Mouse (Mus musculus): ENCODE measurements around the gene Gpr87.

Gene Gpr87
- long read RNA-seq, experiment 1, result 0 reads
- long read RNA-seq, experiment 2, result 0 reads

DNA sequence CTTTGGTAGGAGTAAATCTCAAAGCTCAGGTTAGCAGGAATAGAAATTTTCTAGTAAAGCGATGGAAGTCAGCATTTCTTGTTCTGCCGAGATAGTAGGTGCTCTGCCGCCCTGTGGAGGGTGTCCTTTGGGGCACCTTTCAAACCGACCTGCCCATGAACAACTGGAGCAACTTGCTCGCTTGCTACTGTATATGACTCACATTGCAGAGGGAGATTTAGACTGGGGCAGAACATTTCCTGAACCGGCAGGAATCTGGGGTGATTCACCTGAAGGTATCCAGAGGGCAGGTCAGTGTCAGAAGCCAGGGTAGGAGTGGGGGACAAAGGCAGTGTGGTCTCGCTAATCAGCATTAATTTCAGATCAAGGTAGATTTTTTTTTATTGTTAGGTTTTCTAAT, at the start of gene Gpr87:
TSS of gene Gpr87 (minus strand) at position 167 of the 400 bp plus-strand sequence.
- intact Hi-C loops (cut with DNase I), result no loop called here

GRCm38 (mm10) chr3:59243384-59243783, 48.5 kb upstream of the Gpr87 start:
- intact Hi-C loops (cut with DNase I), result no loop called here

DNA sequence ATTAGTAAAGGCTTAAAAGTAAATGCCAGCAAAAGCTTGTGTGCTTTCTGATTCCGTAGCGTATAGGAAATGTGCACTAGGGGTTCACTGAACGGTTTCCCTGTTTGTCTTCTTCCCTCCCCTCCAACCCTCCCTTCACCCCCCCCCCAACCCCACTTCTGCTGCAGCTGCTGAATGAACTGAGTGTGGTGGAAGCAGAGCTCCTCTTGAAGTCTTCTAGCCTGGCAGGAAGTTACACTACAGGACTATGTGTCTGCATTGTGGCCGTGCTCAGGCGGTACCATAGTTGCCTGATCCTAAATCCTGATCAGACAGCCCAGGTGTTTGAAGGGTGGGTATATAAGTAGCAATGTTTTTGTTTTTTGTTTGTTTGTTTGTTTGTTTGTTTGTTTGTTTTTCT, 40.0 kb upstream of the Gpr87 start:
- intact Hi-C loops (cut with DNase I), result no loop called here

DNA sequence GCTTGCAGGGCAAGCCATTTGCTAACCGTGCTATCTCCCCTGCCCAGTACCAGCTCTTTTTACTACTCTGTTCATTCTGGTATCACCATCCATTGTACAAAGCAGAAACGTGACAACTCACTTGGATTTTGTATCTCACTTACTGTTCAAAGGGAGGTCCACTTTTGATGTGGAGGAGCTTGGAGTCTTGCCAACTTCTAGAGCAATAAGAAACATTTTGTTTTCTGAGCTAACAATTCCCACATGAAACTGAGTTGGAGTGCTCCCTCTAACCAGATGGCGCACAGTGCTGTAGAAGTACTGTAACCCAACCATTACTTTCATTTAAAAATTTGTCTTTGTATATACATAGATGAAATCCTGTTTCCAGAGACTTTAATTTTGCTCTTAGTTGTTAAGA, 36.0 kb upstream of the Gpr87 start:
- intact Hi-C loops (cut with DNase I), result no loop called here

- intact Hi-C loops (cut with DNase I), result no loop called here
Observed at GRCm38 (mm10) chr3:59228730-59229551, 34.0 kb upstream of the Gpr87 start.

DNA sequence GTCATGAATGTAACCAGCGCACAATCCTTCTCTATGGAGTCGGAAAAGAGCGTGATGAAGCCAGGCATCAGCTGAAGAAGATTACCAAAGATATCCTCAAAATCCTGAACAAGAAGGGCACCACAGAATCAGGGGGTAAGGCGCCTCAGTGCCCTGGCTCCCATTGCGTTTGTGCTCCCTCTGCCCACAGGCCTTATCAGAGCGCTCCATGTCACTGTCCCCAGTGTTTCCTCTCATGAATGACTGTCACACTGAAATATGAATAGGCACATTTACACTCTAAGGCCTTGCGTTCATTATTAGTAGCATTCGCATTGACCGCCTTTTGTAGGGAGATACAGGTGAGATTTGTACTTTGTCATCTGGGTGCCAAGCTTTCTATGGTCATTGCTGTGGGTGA, 32.8 kb upstream of the Gpr87 start:
- intact Hi-C loops (cut with DNase I), result no loop called here

DNA sequence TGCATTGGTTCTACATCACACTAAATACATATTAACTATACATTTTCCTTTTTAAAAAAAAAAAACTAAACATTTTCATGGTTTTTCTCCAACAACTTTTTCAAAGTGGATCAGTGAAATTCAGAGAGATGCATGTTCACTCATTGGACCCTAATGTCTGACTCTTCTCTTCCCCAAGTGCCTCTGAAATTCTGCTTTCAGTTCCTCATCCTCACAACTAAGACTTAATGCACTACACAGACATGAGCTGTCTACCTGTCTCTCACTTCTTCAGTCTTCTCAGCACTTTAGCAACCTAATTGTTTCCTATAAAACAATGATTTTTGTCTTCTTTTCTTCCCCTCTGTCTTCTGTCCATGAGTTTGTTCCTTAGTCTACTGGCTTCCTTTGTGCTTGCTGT, 30.5 kb upstream of the Gpr87 start:
- intact Hi-C loops (cut with DNase I), result no loop called here

GRCm38 (mm10) chr3:59222303-59222702, 27.4 kb upstream of the Gpr87 start:
- intact Hi-C loops (cut with DNase I), result no loop called here

DNA sequence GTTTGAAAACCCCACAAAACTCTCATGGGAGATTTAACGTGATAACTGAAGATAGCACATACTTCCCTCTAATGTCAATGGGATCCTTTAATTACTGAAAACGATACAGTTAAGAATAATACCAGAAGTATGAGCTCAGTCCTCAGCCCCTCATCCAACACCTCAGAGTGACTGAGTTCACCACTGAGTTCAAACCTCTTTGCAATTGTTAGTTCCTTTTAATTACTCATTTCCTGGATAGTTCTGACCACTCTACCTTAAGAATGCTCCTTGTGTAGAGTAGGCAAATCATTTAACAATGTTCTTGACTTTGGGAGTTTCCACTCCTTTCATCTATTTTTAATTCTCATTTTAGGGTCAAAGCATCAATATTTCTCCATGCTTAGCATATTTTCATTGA, 24.4 kb upstream of the Gpr87 start:
- intact Hi-C loops (cut with DNase I), result no loop called here

- intact Hi-C loops (cut with DNase I), result no loop called here
Observed at GRCm38 (mm10) chr3:59217211-59217610, 22.3 kb upstream of the Gpr87 start.

DNA sequence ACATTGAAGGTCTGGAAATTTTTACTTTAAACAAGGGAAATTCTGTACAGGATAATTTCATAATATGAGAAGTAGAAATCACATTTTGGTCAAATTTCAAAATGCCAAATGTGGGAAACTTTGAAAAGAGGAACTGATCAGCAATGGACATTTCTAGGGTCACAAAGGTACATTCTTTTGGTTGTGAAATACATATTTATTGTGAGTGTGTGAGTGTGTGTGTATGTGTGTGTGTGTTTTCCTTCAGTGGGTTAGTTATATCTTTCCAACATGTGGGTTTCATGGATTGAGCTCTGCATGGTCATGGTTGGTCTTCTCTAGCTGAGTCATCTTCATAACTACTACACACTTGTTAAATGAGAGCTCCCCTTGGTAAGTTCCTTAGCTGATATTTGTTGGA, 17.5 kb upstream of the Gpr87 start:
- intact Hi-C loops (cut with DNase I), result no loop called here

- intact Hi-C loops (cut with DNase I), result no loop called here
Observed at GRCm38 (mm10) chr3:59211784-59212183, 16.9 kb upstream of the Gpr87 start.

DNA sequence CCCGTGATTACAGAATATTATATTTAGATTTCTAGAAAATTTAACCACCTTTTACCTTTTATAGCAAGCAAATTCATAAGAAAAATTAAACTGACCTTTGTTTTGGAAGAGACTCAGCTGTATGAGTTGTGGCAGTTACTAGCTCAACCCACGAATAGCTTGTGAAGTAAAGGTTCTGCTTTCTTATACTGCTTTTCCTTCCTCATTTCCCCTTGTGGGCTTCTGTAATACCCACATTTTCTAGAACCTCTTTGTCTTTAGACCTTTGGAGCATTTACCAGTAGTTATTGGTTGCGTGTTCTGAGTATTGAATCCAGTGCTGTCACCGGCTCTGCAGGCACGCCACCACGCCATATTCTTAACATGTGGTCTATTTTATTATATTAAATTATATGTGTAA, 15.8 kb upstream of the Gpr87 start, which contains the start of gene P2ry13:
TSS of gene P2ry13 (minus strand) at position 156 of the 400 bp plus-strand sequence.
- intact Hi-C loops (cut with DNase I), result no loop called here

- intact Hi-C loops (cut with DNase I), result no loop called here
Observed at GRCm38 (mm10) chr3:59210089-59210488, 15.2 kb upstream of the Gpr87 start.

DNA sequence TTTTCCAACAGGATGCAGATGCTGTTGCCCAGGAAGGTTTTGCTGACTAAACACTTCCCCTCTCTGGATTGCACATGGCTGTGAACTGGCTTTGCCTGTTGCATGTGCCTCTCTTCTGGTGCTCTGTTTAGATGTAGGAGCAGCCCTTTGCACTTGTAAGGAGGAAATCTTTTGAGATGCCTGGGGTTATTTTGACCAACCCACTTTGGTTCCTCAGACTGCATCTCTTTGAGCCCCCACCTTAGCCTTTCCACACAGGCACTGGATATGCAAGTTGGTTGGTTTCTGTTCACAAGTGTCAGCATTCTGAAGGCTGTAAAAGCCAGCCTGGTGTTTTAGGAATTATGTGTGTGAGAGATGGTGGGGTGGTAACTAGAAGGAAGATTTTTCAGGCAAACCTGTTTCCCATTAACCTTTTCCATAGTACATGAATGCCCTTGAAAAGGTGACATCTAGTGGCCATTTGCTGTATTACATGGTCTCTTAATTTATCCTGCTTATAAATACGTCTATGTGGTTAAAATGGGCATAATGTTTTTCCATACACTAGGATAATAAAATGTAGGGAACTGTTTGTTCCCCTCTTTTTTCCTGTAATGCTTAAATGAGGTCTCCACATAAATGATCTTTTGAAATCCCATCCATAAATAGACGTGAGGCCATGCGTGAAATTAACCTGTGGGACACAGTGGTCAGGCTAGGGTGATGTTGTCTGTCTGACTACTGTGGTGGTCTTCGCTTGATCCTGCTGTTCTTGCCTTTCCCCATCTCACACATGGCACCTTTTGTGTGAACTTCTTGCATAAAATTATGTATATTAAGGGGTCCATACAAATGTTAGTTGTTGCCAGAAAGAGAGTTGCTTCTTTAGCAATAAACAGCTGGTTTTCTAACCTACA, 14.0 kb upstream of the Gpr87 start:
- intact Hi-C loops (cut with DNase I), result loop anchor here (2.0 kb wide), 2 partner anchors 34 to 88 kb away; no protein-coding TSS in a partner anchor

GRCm38 (mm10) chr3:59205941-59206340, 11.0 kb upstream of the Gpr87 start:
- intact Hi-C loops (cut with DNase I), result no loop called here

- intact Hi-C loops (cut with DNase I), result no loop called here
Observed at GRCm38 (mm10) chr3:59204719-59205503, 10.0 kb upstream of the Gpr87 start.

- intact Hi-C loops (cut with DNase I), result no loop called here
Observed at GRCm38 (mm10) chr3:59203802-59204520, 9.1 kb upstream of the Gpr87 start.

DNA sequence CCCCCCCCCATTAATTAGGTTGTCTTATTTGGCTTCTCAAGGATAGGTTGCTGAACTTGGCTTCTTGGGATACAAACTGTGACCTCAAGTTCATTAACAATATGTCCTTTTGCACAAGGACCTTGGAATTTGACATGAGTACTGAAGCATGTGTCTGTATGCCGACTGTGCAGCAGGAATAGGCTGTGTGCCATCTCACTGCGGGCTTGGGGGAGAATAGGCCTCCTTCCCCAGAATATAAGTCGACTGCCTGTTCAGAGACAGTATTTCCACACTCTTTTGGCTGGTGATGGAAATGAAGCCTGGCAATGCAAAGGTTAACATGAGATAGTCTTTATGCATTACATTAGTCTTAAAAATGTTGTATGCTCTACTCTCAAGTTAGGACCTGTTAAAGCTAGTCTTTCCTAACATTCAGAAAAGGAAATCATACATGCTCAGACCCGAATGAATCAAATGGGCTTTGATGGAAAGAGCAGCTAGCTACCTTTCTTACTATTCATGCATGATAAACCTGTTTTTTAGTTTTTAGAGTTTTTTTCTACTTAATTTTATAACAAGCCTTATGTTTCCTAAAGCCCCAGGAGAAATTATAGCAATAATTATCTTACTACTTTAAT, 2.5 kb upstream of the Gpr87 start:
- intact Hi-C loops (cut with DNase I), result no loop called here

- intact Hi-C loops (cut with DNase I), result no loop called here
Observed at GRCm38 (mm10) chr3:59194099-59194498, 805 bp downstream of the Gpr87 start.
